Mouse (Mus musculus): ENCODE results near the gene R3hdm4. TPM values are rescaled to one million over a fixed set of nuclear protein-coding genes. Genes with fewer than 3 reads are reported as not detected.

R3hdm4 gene
- polyA plus RNA-seq, 1 experiment from 2014 or later, result 309 TPM

DNA sequence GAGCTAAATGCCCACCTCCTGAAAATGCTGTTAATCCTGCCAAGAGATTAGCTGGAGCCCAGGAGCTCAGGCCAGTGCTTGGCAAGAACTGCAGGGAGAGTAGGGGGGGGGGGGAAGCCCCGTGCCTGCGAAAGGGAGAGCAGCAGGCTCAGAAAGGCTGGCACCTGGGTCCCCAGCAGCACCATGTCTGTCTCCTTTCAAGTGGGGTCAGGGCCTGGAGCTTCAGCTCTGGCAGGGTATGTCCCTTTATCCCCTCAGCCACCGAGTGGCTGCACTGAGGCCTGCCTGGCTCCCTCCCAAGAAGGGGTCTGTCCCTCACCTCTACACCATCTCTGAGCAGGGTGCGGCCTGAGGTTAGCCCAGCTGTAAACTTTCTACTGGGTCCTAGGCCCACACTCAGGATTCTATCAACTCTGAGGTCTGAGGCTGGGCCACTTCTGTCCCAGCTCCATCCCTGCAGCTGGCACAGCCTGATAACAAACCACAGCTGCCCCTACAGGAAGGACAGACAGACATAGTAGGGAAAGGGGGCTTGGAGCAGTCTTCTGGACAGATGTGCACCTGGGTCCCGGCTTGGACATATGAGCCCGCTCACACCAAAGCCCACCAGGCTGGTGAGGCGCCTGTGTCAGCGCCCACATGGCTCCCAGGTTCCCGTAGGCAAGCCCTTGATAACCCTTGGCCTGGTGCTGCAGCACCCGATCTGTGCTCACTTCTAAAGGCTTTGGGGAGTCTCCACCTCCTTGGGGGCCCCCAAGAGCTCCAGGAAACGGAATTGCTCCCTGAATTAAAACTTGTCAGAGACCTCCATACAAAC lies 6.7 kb downstream of the R3hdm4 start:
- H3K4me3 ChIP-seq (replicated peaks; ENCODE audit: low read length), result no peak overlapping the region
- no peak overlapping the region for H3K9ac ChIP-seq (replicated peaks; ENCODE audit: low read depth, low read length)
- H3K27me3 ChIP-seq (replicated peaks; ENCODE audit: control insufficient read depth, insufficient read depth, low read length), result peaks cover 20% of the 10 kb centered on the region
- H3K27ac ChIP-seq (ENCODE audit: low read length), result no peak overlapping the region
- 0 out of 2 replicates have a peak, but pooled peaks cover 2% of the 10 kb centered on the region for H3K36me3 ChIP-seq (ENCODE audit: control insufficient read depth, insufficient read depth)
- ATAC-seq, result no peak
- H3K4me2 ChIP-seq (ENCODE audit: low read length), result no peak overlapping the region
- H3K4me1 ChIP-seq (replicated peaks; ENCODE audit: control insufficient read depth, insufficient read depth, low read length), result peaks cover 38% of the 10 kb centered on the region
- WGBS, result 55% methylated on average over 11 of the region's 11 CpGs
- H3K9me3 ChIP-seq (ENCODE audit: control insufficient read depth, low read length), result no peaks in the 10 kb centered on the region

DNA sequence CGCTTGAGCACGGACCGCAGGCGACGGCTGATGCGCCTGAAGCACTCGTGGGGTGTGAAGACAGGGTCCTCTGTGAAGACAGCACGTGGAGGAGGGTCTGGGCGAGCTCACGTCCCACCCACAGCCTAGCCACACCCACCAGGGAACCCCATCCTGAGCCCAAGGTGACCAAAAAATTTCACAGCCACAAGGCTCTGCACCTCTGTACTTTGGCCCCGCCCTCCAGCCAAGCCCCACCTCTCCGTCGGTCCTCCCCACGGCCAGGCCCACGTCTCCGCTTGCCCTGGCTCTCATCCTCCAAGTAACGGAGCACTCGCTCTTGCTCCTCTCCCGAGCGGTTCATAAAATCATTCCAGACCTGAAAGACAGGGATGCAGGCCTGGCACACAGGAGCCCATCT lies 8.6 kb downstream of the R3hdm4 start:
- H3K36me3 ChIP-seq (ENCODE audit: control insufficient read depth, insufficient read depth), result 0 out of 2 replicates have a peak, but pooled peaks cover 2% of the 10 kb centered on the region
- 69% methylated on average over 20 of the region's 20 CpGs for WGBS
- no peak overlapping the region for H3K27ac ChIP-seq (ENCODE audit: low read length)
- peaks cover 39% of the 10 kb centered on the region for H3K4me1 ChIP-seq (replicated peaks; ENCODE audit: control insufficient read depth, insufficient read depth, low read length)
- no peak overlapping the region for H3K4me2 ChIP-seq (ENCODE audit: low read length)
- H3K9ac ChIP-seq (replicated peaks; ENCODE audit: low read depth, low read length), result no peak overlapping the region
- no peak overlapping the region for H3K4me3 ChIP-seq (replicated peaks; ENCODE audit: low read length)
- no peak for ATAC-seq
- peaks cover under 1% of the 10 kb centered on the region for H3K27me3 ChIP-seq (replicated peaks; ENCODE audit: control insufficient read depth, insufficient read depth, low read length)
- no peaks in the 10 kb centered on the region for H3K9me3 ChIP-seq (ENCODE audit: control insufficient read depth, low read length)

DNA sequence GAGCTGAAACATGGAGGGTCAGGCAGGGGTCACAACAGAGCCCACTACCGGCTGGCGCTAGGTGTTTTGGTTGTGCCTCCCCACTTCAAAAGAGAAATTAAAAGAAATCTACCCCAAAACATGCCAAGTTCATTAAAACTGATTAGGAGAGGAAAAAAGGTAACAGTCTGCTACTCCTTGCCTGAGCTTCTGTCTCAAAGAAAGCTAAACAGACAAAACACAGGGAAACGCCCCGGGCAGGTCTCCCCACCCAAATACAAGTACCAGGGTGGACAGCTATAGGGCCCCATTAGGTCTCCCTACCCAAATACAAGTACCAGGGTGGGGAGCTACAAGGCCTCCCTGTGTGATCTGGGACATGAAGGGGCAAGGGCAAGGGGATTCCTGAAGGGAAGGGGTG lies 10.5 kb downstream of the R3hdm4 start, which contains the start of gene Gm26602:
Gm26602 (plus strand) TSS at position 301 of the 400 bp plus-strand sequence.
- no peaks in the 10 kb centered on the region for H3K9me3 ChIP-seq (ENCODE audit: control insufficient read depth, low read length)
- H3K9ac ChIP-seq (replicated peaks; ENCODE audit: low read depth, low read length), result no peak within 1 kb of the TSS
- no peak within 1 kb of the TSS for H3K4me3 ChIP-seq (replicated peaks; ENCODE audit: low read length)
- H3K4me2 ChIP-seq (ENCODE audit: low read length), result no peak within 1 kb of the TSS; the same call in 1 of the 2 replicates
- no peak for ATAC-seq
- H3K36me3 ChIP-seq (ENCODE audit: control insufficient read depth, insufficient read depth), result peaks cover 2% of the 10 kb centered on the region; the same call in 1 of the 2 replicates
- H3K27me3 ChIP-seq (replicated peaks; ENCODE audit: control insufficient read depth, insufficient read depth, low read length), result no peaks in the 10 kb centered on the region
- WGBS, result 91% methylated on average over 4 of the region's 4 CpGs
- H3K4me1 ChIP-seq (replicated peaks; ENCODE audit: control insufficient read depth, insufficient read depth, low read length), result peaks cover 27% of the 10 kb centered on the region
- peak within 1 kb of the TSS; percentile 92 for H3K27ac ChIP-seq (ENCODE audit: low read length)

DNA sequence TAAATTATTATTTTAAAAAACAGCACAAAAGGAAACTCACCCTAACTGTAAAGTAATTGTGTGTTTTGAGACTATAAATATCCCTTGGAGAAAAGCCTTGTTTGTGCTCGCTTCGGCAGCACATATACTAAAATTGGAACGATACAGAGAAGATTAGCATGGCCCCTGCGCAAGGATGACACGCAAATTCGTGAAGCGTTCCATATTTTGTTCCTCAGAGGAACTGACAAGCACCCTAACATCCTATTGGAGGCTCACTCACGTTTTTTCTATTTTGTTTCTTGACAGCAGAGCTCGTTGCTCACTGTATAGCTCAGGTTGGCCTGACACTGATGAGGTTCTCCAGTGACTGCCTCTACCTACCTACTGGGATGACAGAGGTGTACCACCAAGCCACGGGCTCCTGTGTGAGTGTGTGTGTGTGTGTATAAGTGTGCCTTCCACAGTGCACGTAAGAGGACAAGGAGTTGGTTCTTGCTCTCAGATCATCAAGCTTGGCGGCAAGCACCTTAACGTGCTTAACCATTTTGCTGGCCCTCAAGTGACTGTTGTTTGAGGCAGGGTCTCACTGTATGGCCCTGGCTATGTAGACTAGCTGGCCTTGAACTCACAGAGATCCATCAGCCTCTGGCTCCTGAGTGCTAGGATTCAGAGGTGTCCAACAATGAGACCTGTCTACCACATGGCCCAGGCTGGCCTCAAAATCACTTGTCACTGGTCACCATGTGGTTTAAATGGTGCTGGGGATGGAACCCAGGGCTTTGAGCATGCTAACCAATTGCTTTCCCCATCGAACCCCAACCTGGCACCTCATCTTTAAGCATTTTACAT lies 11.7 kb downstream of the R3hdm4 start:
- Histone ChIP-seq H3K4me1 (replicated peaks; ENCODE audit: control insufficient read depth, insufficient read depth, low read length) (peaks cover 15% of the 10 kb centered on the region), H3K27me3 (replicated peaks; ENCODE audit: control insufficient read depth, insufficient read depth, low read length) (no peaks in the 10 kb centered on the region), H3K36me3 (ENCODE audit: control insufficient read depth, insufficient read depth) (peaks cover 8% of the 10 kb centered on the region), H3K4me3 (replicated peaks; ENCODE audit: low read length) (peak overlapping the region; percentile 27), H3K4me2 (ENCODE audit: low read length) (peak overlapping the region; percentile 55), H3K27ac (ENCODE audit: low read length) (peak overlapping the region; percentile 92), H3K9ac (replicated peaks; ENCODE audit: low read depth, low read length) (peak overlapping the region; percentile 51), H3K9me3 (ENCODE audit: control insufficient read depth, low read length) (no peaks in the 10 kb centered on the region)
- ATAC-seq, result peak; percentile 60
- WGBS, result 24% methylated on average over 14 of the region's 14 CpGs

DNA sequence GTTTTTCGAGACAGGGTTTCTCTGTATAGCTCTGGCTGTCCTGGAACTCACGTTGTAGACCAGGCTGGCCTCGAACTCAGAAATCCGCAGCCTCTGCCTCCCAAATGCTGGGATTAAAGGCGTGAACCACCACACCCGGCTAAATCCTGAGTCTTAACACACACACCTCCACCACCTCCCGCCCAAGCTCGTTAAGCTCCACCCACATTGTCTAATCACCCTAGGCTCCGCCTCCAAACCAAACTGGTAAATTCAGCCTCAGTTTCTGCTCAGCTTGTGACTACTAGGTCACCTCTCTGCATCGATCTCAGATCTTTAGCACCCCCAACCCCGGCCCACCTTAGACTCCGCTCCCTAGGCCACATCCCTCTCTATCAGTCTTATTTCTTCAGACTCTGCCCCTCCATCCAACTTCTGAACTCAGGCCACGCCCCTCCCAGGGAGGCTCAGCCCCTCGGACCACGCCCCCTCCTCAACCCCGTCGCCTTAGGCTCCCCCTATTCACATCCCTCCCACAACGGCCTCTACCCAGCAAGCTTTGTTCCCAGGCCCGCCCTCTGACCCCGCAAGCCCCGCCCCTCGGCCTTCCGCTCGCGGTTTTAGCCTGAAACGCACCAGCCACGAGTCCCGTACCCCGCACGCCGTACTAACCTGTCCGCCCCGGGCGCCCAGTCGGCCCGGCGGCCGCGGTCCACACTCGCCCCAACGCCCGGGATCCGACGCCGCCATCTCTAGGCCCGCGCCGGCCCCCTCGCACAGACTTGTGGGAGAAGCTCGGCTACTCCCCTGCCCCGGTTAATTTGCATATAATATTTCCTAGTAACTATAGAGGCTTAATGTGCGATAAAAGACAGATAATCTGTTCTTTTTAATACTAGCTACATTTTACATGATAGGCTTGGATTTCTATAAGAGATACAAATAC lies 12.6 kb downstream of the R3hdm4 start, which contains the start of gene Med16:
Med16 (minus strand) TSS at position 757 of the 925 bp plus-strand sequence.
- WGBS, result 1% methylated on average over 52 of the region's 52 CpGs
- H3K36me3 ChIP-seq (ENCODE audit: control insufficient read depth, insufficient read depth), result peaks cover 8% of the 10 kb centered on the region
- ATAC-seq, result peak; percentile 91

DNA sequence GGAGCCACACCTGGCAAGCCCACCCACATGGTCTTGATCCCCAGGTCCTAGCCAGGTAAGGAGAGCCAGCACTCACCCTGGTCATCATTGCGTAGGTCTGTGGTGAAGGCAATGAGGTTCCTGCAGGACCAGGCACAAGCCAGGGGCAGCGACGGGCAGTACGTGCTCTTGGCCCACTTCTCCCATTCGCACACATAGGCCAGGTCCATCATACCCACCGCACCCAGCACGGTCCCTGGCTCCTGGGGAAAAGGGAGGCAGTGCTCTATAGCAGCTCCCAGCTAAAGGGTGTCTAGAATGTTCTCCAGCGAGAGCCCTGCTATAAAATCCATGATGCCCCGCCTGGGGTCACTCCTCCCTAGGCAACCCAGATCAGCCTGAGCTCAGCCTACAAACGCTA lies 13.6 kb downstream of the R3hdm4 start:
- Histone ChIP-seq H3K4me2 (ENCODE audit: low read length) (no peak overlapping the region), H3K4me3 (replicated peaks; ENCODE audit: low read length) (no peak overlapping the region), H3K9ac (replicated peaks; ENCODE audit: low read depth, low read length) (no peak overlapping the region), H3K4me1 (replicated peaks; ENCODE audit: control insufficient read depth, insufficient read depth, low read length) (peaks cover 9% of the 10 kb centered on the region), H3K36me3 (ENCODE audit: control insufficient read depth, insufficient read depth) (peaks cover 6% of the 10 kb centered on the region), H3K27me3 (replicated peaks; ENCODE audit: control insufficient read depth, insufficient read depth, low read length) (no peaks in the 10 kb centered on the region), H3K9me3 (ENCODE audit: control insufficient read depth, low read length) (no peaks in the 10 kb centered on the region), H3K27ac (ENCODE audit: low read length) (no peak overlapping the region)
- ATAC-seq, result no peak
- 95% methylated on average over 10 of the region's 10 CpGs for WGBS

More for the DNA sequence above, 12.6 kb downstream of the R3hdm4 start, which contains the start of gene Med16:
- peak within 1 kb of the TSS; percentile 55 for H3K4me2 ChIP-seq (ENCODE audit: low read length)
- no peaks in the 10 kb centered on the region for H3K9me3 ChIP-seq (ENCODE audit: control insufficient read depth, low read length)
- peak within 1 kb of the TSS; percentile 94 for H3K4me3 ChIP-seq (replicated peaks; ENCODE audit: low read length)
- H3K27me3 ChIP-seq (replicated peaks; ENCODE audit: control insufficient read depth, insufficient read depth, low read length), result no peaks in the 10 kb centered on the region
- peak within 1 kb of the TSS; percentile 99 for H3K9ac ChIP-seq (replicated peaks; ENCODE audit: low read depth, low read length)
- peak within 1 kb of the TSS; percentile 99 for H3K27ac ChIP-seq (ENCODE audit: low read length)
- peaks cover 9% of the 10 kb centered on the region for H3K4me1 ChIP-seq (replicated peaks; ENCODE audit: control insufficient read depth, insufficient read depth, low read length)

DNA sequence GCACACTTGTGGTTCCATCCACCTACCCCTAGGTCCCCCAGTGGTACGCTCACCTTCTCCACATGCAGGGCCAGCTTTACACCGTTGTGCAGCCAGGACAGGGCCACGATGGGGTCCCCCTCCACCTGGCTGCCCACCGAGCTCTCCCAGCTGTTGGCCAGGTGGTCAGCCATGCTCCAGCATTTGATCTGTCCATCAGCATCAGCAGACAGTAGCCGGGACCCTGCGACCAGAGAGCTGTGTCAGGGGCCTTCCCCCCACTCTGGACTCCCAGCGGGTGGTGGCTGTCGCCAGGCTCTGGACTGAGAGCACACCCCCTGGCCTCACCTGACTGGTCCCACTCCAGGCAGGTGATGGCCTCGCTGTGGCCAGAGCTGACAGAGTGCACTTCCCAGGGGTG lies 14.3 kb downstream of the R3hdm4 start:
- ATAC-seq, result no peak
- H3K9me3 ChIP-seq (ENCODE audit: control insufficient read depth, low read length), result no peaks in the 10 kb centered on the region
- no peak overlapping the region for H3K4me3 ChIP-seq (replicated peaks; ENCODE audit: low read length)
- peaks cover 9% of the 10 kb centered on the region for H3K4me1 ChIP-seq (replicated peaks; ENCODE audit: control insufficient read depth, insufficient read depth, low read length)
- no peak overlapping the region for H3K9ac ChIP-seq (replicated peaks; ENCODE audit: low read depth, low read length)
- H3K4me2 ChIP-seq (ENCODE audit: low read length), result no peak overlapping the region
- WGBS, result 95% methylated on average over 9 of the region's 9 CpGs
- peaks cover 6% of the 10 kb centered on the region for H3K36me3 ChIP-seq (ENCODE audit: control insufficient read depth, insufficient read depth)
- no peak overlapping the region for H3K27ac ChIP-seq (ENCODE audit: low read length)
- no peaks in the 10 kb centered on the region for H3K27me3 ChIP-seq (replicated peaks; ENCODE audit: control insufficient read depth, insufficient read depth, low read length)

DNA sequence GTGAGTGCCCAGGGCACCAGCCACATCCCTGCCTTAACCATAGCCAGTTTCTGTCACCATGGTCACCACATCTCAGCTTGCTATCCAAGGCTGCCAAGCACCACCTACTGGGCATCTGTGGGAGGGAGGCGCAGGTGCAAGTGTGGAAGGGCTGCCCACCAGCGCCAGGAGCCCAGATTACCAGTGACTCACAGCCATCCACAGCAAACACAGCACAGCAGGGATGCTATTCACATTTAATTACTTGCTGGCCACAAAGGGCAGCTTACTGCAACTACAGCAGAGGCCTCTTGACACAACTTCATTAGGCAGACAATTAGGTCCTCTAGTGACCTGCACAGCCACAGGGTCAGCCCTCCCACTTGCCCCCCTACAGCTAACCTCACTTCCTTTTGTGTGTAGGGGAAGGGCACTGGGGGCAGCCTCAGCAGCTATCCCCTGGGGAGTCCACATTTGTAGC lies 20.0 kb downstream of the R3hdm4 start:
- Histone ChIP-seq H3K27ac (ENCODE audit: low read length) (no peak overlapping the region), H3K4me2 (ENCODE audit: low read length) (no peak overlapping the region), H3K4me1 (replicated peaks; ENCODE audit: control insufficient read depth, insufficient read depth, low read length) (peaks cover 13% of the 10 kb centered on the region), H3K9me3 (ENCODE audit: control insufficient read depth, low read length) (no peaks in the 10 kb centered on the region), H3K4me3 (replicated peaks; ENCODE audit: low read length) (no peak overlapping the region), H3K9ac (replicated peaks; ENCODE audit: low read depth, low read length) (no peak overlapping the region; the same call in 1 of the 2 replicates), H3K36me3 (ENCODE audit: control insufficient read depth, insufficient read depth) (peaks cover 16% of the 10 kb centered on the region), H3K27me3 (replicated peaks; ENCODE audit: control insufficient read depth, insufficient read depth, low read length) (no peaks in the 10 kb centered on the region)
- WGBS, result 14% methylated on average over 2 of the region's 2 CpGs
- peak; percentile 79 for ATAC-seq
